Mouse (Mus musculus) G1E (cell line): ENCODE results near the gene Megf9. TPM values are rescaled to one million over a fixed set of nuclear protein-coding genes. Genes with fewer than 3 reads are reported as not detected.
A peak's percentile ranks its signal among the peaks of the same experiment; 100 is the strongest.

Experiments used
- ATAC-seq: 2 replicates; pipeline ENCODE4 v1.8.0; 2016; ENCODE audit warnings: mild to moderate bottlenecking; ENCODE audit not compliant: insufficient number of reproducible peaks, poor library complexity, low FRiP score, severe bottlenecking; ENCODE audit errors: extremely low read depth
- DNase-seq: peaks from one replicate; pipeline ENCODE4 v3.0.0; 2012; ENCODE audit warnings: low spot score
- H3K27me3 ChIP-seq: 2 replicates; pipeline ENCODE4 v1.6.1; 2012; ENCODE audit warnings: mild to moderate bottlenecking, low read length, inconsistent platforms; ENCODE audit not compliant: insufficient read depth
- H3K36me3 ChIP-seq: replicated peaks from 2 replicates; pipeline ENCODE3; 2012; ENCODE audit warnings: mild to moderate bottlenecking, inconsistent platforms
- H3K4me1 ChIP-seq: 2 replicates; pipeline ENCODE4 v1.6.1; 2012; ENCODE audit warnings: low read depth, low read length, inconsistent platforms, mixed read lengths; ENCODE audit not compliant: insufficient read depth
- H3K4me3 ChIP-seq: 2 replicates; pipeline ENCODE4 v1.5.1; 2012; ENCODE audit warnings: low read depth, mild to moderate bottlenecking, inconsistent platforms, low read length, moderate library complexity, mixed read lengths
- H3K9me3 ChIP-seq: replicated peaks from 2 replicates; pipeline ENCODE4 v1.6.1; 2012; ENCODE audit warnings: inconsistent platforms
- CTCF ChIP-seq: IDR thresholded peaks from 2 replicates; pipeline ENCODE4 v1.5.1; 2012; ENCODE audit warnings: low read depth, low read length, inconsistent platforms, mixed read lengths
- GATA1 ChIP-seq: IDR thresholded peaks from 2 replicates; pipeline ENCODE4 v1.6.1; 2012; ENCODE audit warnings: borderline replicate concordance, low read length, inconsistent platforms, mixed read lengths
- GATA2 ChIP-seq: IDR thresholded peaks from 2 replicates; pipeline ENCODE4 v1.6.1; 2012; ENCODE audit warnings: low read depth, low read length, inconsistent platforms, borderline replicate concordance
- POLR2AphosphoS5 ChIP-seq: IDR thresholded peaks from 2 replicates; pipeline ENCODE4 v1.6.1; 2012; ENCODE audit warnings: low read depth, low read length, inconsistent platforms; ENCODE audit not compliant: insufficient replicate concordance
- TAL1 ChIP-seq: conservative IDR thresholded peaks from 2 replicates; pipeline ENCODE4 v1.6.1; 2012; ENCODE audit warnings: low read depth, low read length, inconsistent platforms, mixed read lengths
- polyA plus RNA-seq: library from polyadenylated mRNA; stranded (reverse); fragments of >175 nt; gene quantifications from 2 replicates; pipeline ENCODE4 v1.2.3, GENCODE M21; 2012
- total RNA-seq, 2 experiments: library from RNA; stranded (forward) in 1 of 2; stranded (reverse) in 1 of 2; fragments of 200-1000 nt in 1 of 2; fragments of >200 nt in 1 of 2; fragmentation: Nextera tagmentation in 1 of 2; gene quantifications; 2 replicates each; pipeline ENCODE4 v1.2.3; 2014 to 2017

Megf9 gene
- total and polyA plus RNA-seq, 3 experiments, result under 0.01 TPM; not detected in 2

DNA sequence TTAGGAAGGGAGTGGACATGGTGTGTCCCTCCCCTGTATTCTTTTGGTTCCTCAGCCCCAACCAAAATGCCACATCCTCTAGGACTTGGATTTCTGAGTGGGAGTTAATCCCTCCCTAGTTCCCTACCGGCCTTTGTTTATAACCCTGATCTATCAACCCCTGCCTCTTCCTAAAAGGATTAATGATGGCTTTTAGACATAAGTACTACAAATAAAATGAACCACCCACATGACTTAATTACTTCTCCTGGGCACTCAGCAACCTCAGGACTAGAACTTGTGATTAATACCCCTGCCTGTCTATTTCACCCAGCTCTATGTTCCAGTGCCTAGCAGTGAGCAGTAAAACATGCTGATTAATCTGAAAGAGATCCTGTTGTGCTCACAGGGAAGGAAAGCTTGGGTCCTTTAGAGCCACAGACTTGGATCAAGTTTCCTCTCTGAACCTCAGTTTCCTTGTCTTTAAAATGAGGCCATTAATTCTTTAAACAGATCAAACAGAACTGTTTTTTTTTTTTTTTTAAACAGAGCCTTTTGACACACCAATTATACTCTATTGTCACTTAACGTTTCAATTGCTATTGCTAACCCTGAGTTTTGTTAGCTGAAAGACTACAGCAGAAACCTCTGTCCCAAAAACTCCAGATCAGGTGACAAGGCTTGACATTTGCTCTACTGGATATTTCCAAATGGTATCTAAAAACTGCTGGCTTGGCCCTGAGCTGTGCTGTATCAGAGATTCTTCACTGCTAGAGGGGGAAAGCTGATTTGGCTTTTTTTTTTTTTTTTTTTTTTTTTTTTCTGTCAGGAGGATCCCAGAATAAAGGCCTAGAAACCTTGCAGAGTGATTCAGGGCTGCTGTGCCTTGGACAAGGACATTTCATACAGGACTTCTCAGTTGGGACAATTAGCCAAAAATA lies 2.1 kb upstream of the Megf9 start:
- Histone ChIP-seq H3K36me3 (no peaks in the 10 kb centered on the region), H3K9me3 (peaks cover 22% of the 10 kb centered on the region), H3K4me3 (no peak overlapping the region), H3K27me3 (no peaks in the 10 kb centered on the region), H3K4me1 (no peaks in the 10 kb centered on the region)
- no peak for TF ChIP-seq GATA2
- no peak for TF ChIP-seq CTCF
- TF ChIP-seq POLR2AphosphoS5, result no peak
- no peak for TF ChIP-seq GATA1
- TF ChIP-seq TAL1, result no peak
- DNase-seq (no peak), ATAC-seq (no peak)

DNA sequence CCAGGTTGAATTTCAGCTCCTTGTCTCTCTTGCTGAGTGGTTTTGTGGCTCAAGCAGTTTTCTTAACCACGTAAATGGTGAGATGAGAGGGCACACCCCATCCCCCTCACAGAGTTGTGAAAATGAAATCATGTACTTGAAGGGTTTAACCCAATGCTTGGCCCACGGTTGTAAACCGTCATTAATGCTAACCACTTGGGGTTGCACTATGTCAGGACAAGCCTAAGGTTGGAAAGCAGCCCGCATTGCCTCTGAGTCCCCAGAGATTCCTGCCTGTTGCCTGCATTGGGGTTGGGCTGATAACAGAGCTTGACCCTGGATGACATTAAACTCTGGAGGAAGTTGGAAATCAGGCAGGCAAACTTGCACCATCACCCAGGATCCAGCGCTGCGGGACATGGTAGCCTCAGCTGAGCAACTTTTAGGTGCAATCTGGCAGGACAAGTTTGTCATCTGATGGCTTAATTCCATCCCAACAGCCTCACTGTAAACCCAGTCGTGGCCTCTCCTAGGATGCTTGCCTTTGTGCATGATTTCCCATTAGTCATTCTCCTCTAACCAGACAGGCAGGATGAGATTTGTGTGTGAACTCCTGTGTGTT lies 1.0 kb upstream of the Megf9 start:
- ATAC-seq, result no peak
- TF ChIP-seq POLR2AphosphoS5 (no peak), GATA2 (no peak), TAL1 (no peak), GATA1 (no peak), CTCF (no peak)
- Histone ChIP-seq H3K27me3 (no peaks in the 10 kb centered on the region), H3K4me1 (no peaks in the 10 kb centered on the region), H3K36me3 (no peaks in the 10 kb centered on the region), H3K4me3 (no peak overlapping the region), H3K9me3 (peaks cover 22% of the 10 kb centered on the region)
- no peak for DNase-seq

DNA sequence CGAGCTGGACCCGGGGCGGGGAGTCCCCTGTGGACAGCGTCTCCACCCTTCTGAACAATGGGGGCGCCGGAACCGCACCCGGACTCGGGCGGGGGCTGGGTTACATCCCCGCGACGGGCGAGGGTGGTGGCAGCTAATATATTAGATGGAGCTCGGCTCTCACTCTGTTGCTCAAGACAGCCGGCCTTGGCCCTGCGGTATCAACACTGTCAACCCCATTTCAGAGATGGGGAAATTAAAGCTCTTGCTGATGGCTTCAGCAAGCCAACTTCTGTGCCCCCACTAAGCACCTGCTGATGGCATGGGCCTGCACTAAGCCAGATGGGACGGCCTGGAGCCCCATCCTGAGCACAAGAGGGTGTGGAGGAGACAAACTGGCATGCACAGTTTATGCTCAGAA lies 494 bp upstream of the Megf9 start:
- peaks cover 22% of the 10 kb centered on the region for H3K9me3 ChIP-seq
- H3K27me3 ChIP-seq, result no peaks in the 10 kb centered on the region
- DNase-seq (no peak), ATAC-seq (no peak)
- TF ChIP-seq POLR2AphosphoS5, result no peak
- no peak for TF ChIP-seq TAL1
- no peaks in the 10 kb centered on the region for H3K4me1 ChIP-seq
- no peak overlapping the region for H3K4me3 ChIP-seq
- H3K36me3 ChIP-seq, result no peaks in the 10 kb centered on the region

DNA sequence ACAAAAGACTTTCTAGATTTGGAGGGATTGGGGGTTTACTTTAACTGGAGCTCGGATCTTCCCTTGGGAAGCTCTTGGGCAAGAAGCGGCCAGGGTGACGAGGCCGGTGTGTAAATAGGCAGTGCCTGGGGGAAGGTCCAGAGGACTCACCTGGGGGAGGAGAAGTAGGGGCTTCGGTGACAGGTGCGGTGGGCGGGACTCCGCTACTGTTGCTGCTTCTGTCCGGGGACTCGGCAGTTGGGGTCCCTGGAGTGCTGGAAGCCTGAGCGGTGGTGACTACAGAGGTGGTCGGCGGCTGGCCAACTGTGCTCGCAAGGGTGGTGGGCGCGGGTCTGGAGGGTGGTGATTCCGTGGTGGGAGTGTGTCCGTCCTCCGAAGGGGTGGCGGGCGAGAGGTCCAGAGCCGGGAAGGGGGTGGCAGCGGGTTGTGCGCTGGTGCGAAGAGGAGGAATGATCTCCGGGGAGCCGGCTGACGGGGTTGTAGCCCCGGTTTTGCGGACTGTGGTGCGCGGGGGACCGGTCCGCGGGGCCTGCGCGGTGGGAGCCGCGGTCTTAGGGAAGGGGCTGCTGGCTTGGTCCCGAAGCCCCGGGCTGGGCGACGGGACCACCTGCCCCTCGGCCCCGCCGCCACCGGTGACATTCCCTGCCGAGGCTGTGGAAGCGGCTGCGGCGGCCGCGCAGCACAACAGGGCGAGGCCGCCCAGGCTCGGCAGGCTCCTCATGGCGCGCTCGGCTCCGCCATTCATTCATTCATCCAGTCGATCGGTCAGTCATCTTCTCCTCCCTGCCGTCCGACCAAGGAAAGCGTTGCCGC lies 511 bp downstream of the Megf9 start:
- ATAC-seq, result no peak
- DNase-seq, result no peak
- TF ChIP-seq GATA1 (no peak), POLR2AphosphoS5 (no peak), GATA2 (no peak), TAL1 (no peak), CTCF (no peak)
- H3K9me3 ChIP-seq, result peaks cover 22% of the 10 kb centered on the region
- peak overlapping the region; percentile 1; the same call in 1 of the 2 replicates for H3K4me3 ChIP-seq
- H3K36me3 ChIP-seq, result no peaks in the 10 kb centered on the region
- no peaks in the 10 kb centered on the region for H3K4me1 ChIP-seq
- no peaks in the 10 kb centered on the region for H3K27me3 ChIP-seq

DNA sequence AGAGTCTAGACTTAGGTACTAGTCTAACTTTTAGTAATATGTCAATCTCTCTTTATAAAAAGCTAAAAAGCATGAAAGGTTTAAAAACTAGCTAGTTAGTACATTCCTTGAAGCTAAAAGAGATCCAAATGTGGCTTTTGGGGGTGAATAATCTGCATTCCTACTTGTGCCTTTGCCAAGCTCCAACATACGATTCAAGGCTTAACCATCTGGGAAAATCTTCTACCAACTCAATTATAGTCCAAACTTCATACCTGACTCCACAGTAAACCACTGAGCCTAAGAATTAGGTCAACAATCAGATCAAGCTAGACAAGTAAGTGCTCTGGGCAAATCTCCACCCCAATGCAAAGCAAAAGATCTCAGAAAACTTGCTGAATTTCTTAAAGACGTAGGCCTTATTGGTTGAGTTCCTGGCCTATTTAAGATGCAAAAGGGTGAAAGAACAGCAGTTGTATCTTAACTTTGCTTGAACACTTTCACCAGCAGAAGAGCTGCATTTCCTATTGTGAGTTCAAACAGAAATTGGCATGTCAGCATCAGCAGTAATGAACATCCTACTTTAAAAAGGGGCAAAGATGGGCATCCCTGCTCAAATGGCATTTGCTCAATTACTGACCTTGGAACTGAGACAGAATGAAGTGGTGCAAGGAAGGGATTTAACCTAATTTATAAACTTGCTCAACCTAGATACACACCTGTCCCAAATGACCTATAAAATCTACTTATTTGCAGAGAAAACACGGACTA lies 1.6 kb downstream of the Megf9 start:
- no peak for DNase-seq
- TF ChIP-seq TAL1 (no peak), CTCF (no peak), GATA1 (no peak), POLR2AphosphoS5 (no peak), GATA2 (no peak)
- H3K27me3 ChIP-seq, result no peaks in the 10 kb centered on the region
- ATAC-seq, result no peak
- no peaks in the 10 kb centered on the region for H3K36me3 ChIP-seq
- no peak overlapping the region for H3K4me3 ChIP-seq
- no peaks in the 10 kb centered on the region for H3K4me1 ChIP-seq
- peaks cover 22% of the 10 kb centered on the region for H3K9me3 ChIP-seq
